Mouse (Mus musculus) small intestine, adult 2 months (tissue): ENCODE data around the gene Gnpnat1. TPM values are rescaled to one million over a fixed set of nuclear protein-coding genes. Genes with fewer than 3 reads are reported as not detected.

Experiments used
- H3K27ac ChIP-seq: fragments of 200-500 bp; 2 replicates; pipeline ENCODE4 v1.5.1; 2012; ENCODE audit warnings: low read depth, low read length, control low read depth, inconsistent platforms; ENCODE audit not compliant: insufficient read depth
- H3K27me3 ChIP-seq: fragments of 200-500 bp; 2 replicates; pipeline ENCODE4 v1.6.1; 2012; ENCODE audit warnings: mild to moderate bottlenecking, moderate library complexity, low read length, inconsistent platforms; ENCODE audit not compliant: control insufficient read depth, insufficient read depth
- H3K36me3 ChIP-seq: fragments of 200-500 bp; 2 replicates; pipeline ENCODE4 v1.6.1; 2012; ENCODE audit warnings: mild to moderate bottlenecking, low read length, control low read depth, inconsistent platforms; ENCODE audit not compliant: control insufficient read depth, insufficient read depth
- H3K4me1 ChIP-seq: fragments of 200-500 bp; 2 replicates; pipeline ENCODE4 v1.6.1; 2012; ENCODE audit warnings: low read length, inconsistent platforms, mixed read lengths; ENCODE audit not compliant: control insufficient read depth, insufficient read depth, insufficient read length
- H3K4me3 ChIP-seq: fragments of 200-500 bp; 2 replicates; pipeline ENCODE4 v1.5.1; 2012; ENCODE audit warnings: low read depth, mild to moderate bottlenecking, control low read depth, inconsistent platforms, low read length, moderate library complexity
- CTCF ChIP-seq: fragments of 200-500 bp; IDR thresholded peaks from 2 replicates; pipeline ENCODE4 v1.5.1; 2012; ENCODE audit warnings: low read depth, mild to moderate bottlenecking, control low read depth, inconsistent platforms, low read length, moderate library complexity, mixed read lengths; ENCODE audit not compliant: insufficient replicate concordance, insufficient read length; ENCODE audit errors: extremely low read depth
- POLR2A ChIP-seq: fragments of 200-500 bp; IDR thresholded peaks from 2 replicates; pipeline ENCODE4 v1.6.1; 2012; ENCODE audit warnings: low read depth, mild to moderate bottlenecking, control low read depth, inconsistent platforms, low read length, moderate library complexity
- WGBS: fragments of 180-500 bp; shearing (Covaris S2); methylation state at CpG from one replicate; pipeline ENCODE4 v1.1.7; 2018; 5-methylcytosine and 5-hydroxymethylcytosine counted together
- polyA plus RNA-seq: library from polyadenylated mRNA; depleted of rRNA; stranded (reverse); fragments of >200 nt; gene quantifications from 2 replicates; pipeline ENCODE4 v1.2.3, GENCODE M21; 2012

Gnpnat1 gene
- polyA plus RNA-seq, 1 experiment = 1.2 TPM

- no peak overlapping the region for H3K4me3 ChIP-seq
- no peaks in the 10 kb centered on the region for H3K27me3 ChIP-seq
- TF ChIP-seq POLR2A (no peak), CTCF (no peak)
- H3K4me1 ChIP-seq = no peaks in the 10 kb centered on the region
- 85% methylated on average over 13 of the region's 13 CpGs for WGBS
- no peaks in the 10 kb centered on the region for H3K36me3 ChIP-seq
- H3K27ac ChIP-seq = no peak overlapping the region
Measured at GRCm38 (mm10) chr14:45430066-45430842, 25.5 kb upstream of the Gnpnat1 start.

GRCm38 (mm10) chr14:45423220-45423619, 18.5 kb upstream of the Gnpnat1 start:
- no peaks in the 10 kb centered on the region for H3K27me3 ChIP-seq
- H3K27ac ChIP-seq = no peak overlapping the region

GRCm38 (mm10) chr14:45422371-45422770, 17.7 kb upstream of the Gnpnat1 start:
- Histone ChIP-seq H3K27ac (no peak overlapping the region), H3K27me3 (no peaks in the 10 kb centered on the region), H3K36me3 (no peaks in the 10 kb centered on the region), H3K4me3 (no peak overlapping the region), H3K4me1 (no peaks in the 10 kb centered on the region)
- WGBS = 36% methylated on average over 4 of the region's 4 CpGs
- TF ChIP-seq POLR2A (no peak), CTCF (no peak)

More at GRCm38 (mm10) chr14:45423220-45423619, 18.5 kb upstream of the Gnpnat1 start:
- Histone ChIP-seq H3K4me3 (no peak overlapping the region), H3K4me1 (no peaks in the 10 kb centered on the region), H3K36me3 (no peaks in the 10 kb centered on the region)
- 2% methylated on average over 5 of the region's 5 CpGs for whole genome bisulfite sequencing
- TF ChIP-seq CTCF (peak; percentile 35; the same call in 1 of the 2 replicates), POLR2A (no peak)

GRCm38 (mm10) chr14:45419323-45419722, 14.6 kb upstream of the Gnpnat1 start:
- Histone ChIP-seq H3K27ac (no peak overlapping the region), H3K4me3 (no peak overlapping the region), H3K4me1 (no peaks in the 10 kb centered on the region), H3K27me3 (no peaks in the 10 kb centered on the region), H3K36me3 (no peaks in the 10 kb centered on the region)
- 77% methylated on average over 4 of the region's 4 CpGs for WGBS
- TF ChIP-seq POLR2A (no peak), CTCF (no peak)

GRCm38 (mm10) chr14:45418553-45418952, 13.8 kb upstream of the Gnpnat1 start:
- no peak for TF ChIP-seq CTCF
- no peak for TF ChIP-seq POLR2A
- Histone ChIP-seq H3K27ac (no peak overlapping the region), H3K36me3 (no peaks in the 10 kb centered on the region), H3K4me3 (no peak overlapping the region), H3K4me1 (no peaks in the 10 kb centered on the region), H3K27me3 (no peaks in the 10 kb centered on the region)
- WGBS = 57% methylated on average over 3 of the region's 3 CpGs

GRCm38 (mm10) chr14:45416265-45416664, 11.6 kb upstream of the Gnpnat1 start:
- H3K27ac ChIP-seq = no peak overlapping the region

GRCm38 (mm10) chr14:45403651-45404050, 1.1 kb downstream of the Gnpnat1 start:
- no peak overlapping the region for H3K27ac ChIP-seq
- 75% methylated on average over 7 of the region's 7 CpGs for WGBS

More at GRCm38 (mm10) chr14:45416265-45416664, 11.6 kb upstream of the Gnpnat1 start:
- Histone ChIP-seq H3K4me3 (no peak overlapping the region), H3K4me1 (no peaks in the 10 kb centered on the region), H3K36me3 (no peaks in the 10 kb centered on the region), H3K27me3 (no peaks in the 10 kb centered on the region)
- WGBS = 88% methylated on average over 4 of the region's 4 CpGs
- TF ChIP-seq POLR2A (no peak), CTCF (no peak)

More at GRCm38 (mm10) chr14:45403651-45404050, 1.1 kb downstream of the Gnpnat1 start:
- Histone ChIP-seq H3K36me3 (no peaks in the 10 kb centered on the region), H3K27me3 (no peaks in the 10 kb centered on the region), H3K4me3 (no peak overlapping the region), H3K4me1 (no peaks in the 10 kb centered on the region)
- TF ChIP-seq CTCF (no peak), POLR2A (no peak)
